ENCODE assay signal across 10 mouse cellular contexts in genomic region chr9:25480676-25481075, GRCm38 (mm10). TPM values are rescaled to one million over a fixed set of nuclear protein-coding genes. Genes with fewer than 3 reads are reported as not detected.
DNase-seq lines count a peak whose midpoint lies in the region; ATAC-seq and TF ChIP-seq lines count a peak whose summit lies in the region.
"Had no signal": no experiment of that assay in that cellular context is flagged by ENCODE, and none has a peak within 500 bp of the region (broad histone marks: within the 10 kb centered on the region; RNA-seq: fewer than 3 reads in every experiment).

No protein-coding gene starts in this region.

- peak overlapping the region; percentile 80; the same call in 1 of the 2 replicates for H3K4me2 ChIP-seq in kidney, embryonic 15.5 days
- H3K4me2 ChIP-seq in embryonic facial prominence, embryonic 11.5 days (ENCODE audit: low read depth, low read length): no peak overlapping the region
- H3K4me2 ChIP-seq in embryonic facial prominence, embryonic 15.5 days (replicated peaks): peak overlapping the region; percentile 88
- peak overlapping the region; percentile 87 for H3K4me2 ChIP-seq in liver, embryonic 14.5 days (ENCODE audit: low read depth)

- 80% methylated on average over 2 of the region's 2 CpGs for whole genome bisulfite sequencing in kidney, embryonic 15.5 days
- WGBS in embryonic facial prominence, embryonic 11.5 days: 51% methylated on average over 2 of the region's 2 CpGs
- 51% methylated on average over 2 of the region's 2 CpGs for WGBS in embryonic facial prominence, embryonic 15.5 days
- 64% methylated on average over 2 of the region's 2 CpGs for WGBS in liver, embryonic 14.5 days (ENCODE audit: insufficient replicate concordance)

- TF ChIP-seq CTCF in liver, embryonic 14.5 days (IDR thresholded peaks at IDR 0.05; ENCODE audit: low read depth): no peak

- no peak overlapping the region for H3K27ac ChIP-seq in kidney, embryonic 15.5 days
- H3K27ac ChIP-seq in embryonic facial prominence, embryonic 11.5 days (replicated peaks; ENCODE audit: low read depth, low read length): peak overlapping the region; percentile 53; the same call in 1 of the 2 replicates
- no peak overlapping the region for H3K27ac ChIP-seq in embryonic facial prominence, embryonic 15.5 days (replicated peaks)
- H3K27ac ChIP-seq in liver, embryonic 14.5 days: no peak overlapping the region
- H3K27ac ChIP-seq: intestine, embryonic 15.5 days had no signal

- H3K4me1 ChIP-seq in kidney, embryonic 15.5 days: peaks cover 29% of the 10 kb centered on the region
- no peaks in the 10 kb centered on the region for H3K4me1 ChIP-seq in embryonic facial prominence, embryonic 11.5 days (ENCODE audit: control insufficient read depth, insufficient read depth, low read length)
- peaks cover 41% of the 10 kb centered on the region for H3K4me1 ChIP-seq in embryonic facial prominence, embryonic 15.5 days
- peaks cover 0 to 5% of the 10 kb centered on the region in 2 experiments; a peak in 1 of 4 replicates for H3K4me1 ChIP-seq in liver, embryonic 14.5 days (replicated peaks; ENCODE audit: control insufficient read depth in 2 of 2, insufficient read depth in 2 of 2, low read length in 1 of 2)

- no peak for DNase-seq in kidney, postnatal 14 days
- DNase-seq in embryonic facial prominence, embryonic 11.5 days (ENCODE audit: low spot score): peak; percentile 33
- DNase-seq in liver, embryonic 14.5 days (ENCODE audit: low read depth in 3 of 3, low spot score in 3 of 3): no peak
- no peak for DNase-seq in thymus, postnatal 36 days
- DNase-seq in thymus, postnatal 0 days (ENCODE audit: low spot score): no peak
- DNase-seq in gastrocnemius, postnatal 25 days: no peak

- H3K9ac ChIP-seq in kidney, embryonic 15.5 days: no peak overlapping the region
- no peak overlapping the region for H3K9ac ChIP-seq in embryonic facial prominence, embryonic 11.5 days (replicated peaks; ENCODE audit: low read length)
- peak overlapping the region; percentile 18; the same call in 1 of the 2 replicates for H3K9ac ChIP-seq in embryonic facial prominence, embryonic 15.5 days
- H3K9ac ChIP-seq in liver, embryonic 14.5 days (replicated peaks): no peak overlapping the region

- ATAC-seq in kidney, embryonic 15.5 days (replicated peaks; ENCODE audit: low FRiP score): no peak
- ATAC-seq in embryonic facial prominence, embryonic 11.5 days (replicated peaks; ENCODE audit: insufficient number of reproducible peaks, low FRiP score, low TSS enrichment, low read depth): no peak
- no peak for ATAC-seq in embryonic facial prominence, embryonic 15.5 days (ENCODE audit: insufficient number of reproducible peaks, low FRiP score, low TSS enrichment, low read depth)
- no peak for ATAC-seq in liver, embryonic 14.5 days (ENCODE audit: insufficient read depth)

- H3K27me3 ChIP-seq in kidney, embryonic 15.5 days: peaks cover 23% of the 10 kb centered on the region; the same call in 1 of the 2 replicates
- H3K27me3 ChIP-seq in embryonic facial prominence, embryonic 11.5 days (ENCODE audit: control insufficient read depth, insufficient read depth, low read length): no peaks in the 10 kb centered on the region
- H3K27me3 ChIP-seq in embryonic facial prominence, embryonic 15.5 days: no peaks in the 10 kb centered on the region
- peaks cover 3% of the 10 kb centered on the region; the same call in 1 of the 2 replicates for H3K27me3 ChIP-seq in liver, embryonic 14.5 days (ENCODE audit: control insufficient read depth, insufficient read depth, low read length)
- H3K27me3 ChIP-seq: intestine, embryonic 15.5 days; limb, embryonic 13.5 days had no signal

- no peaks in the 10 kb centered on the region for H3K36me3 ChIP-seq in kidney, embryonic 15.5 days
- no peaks in the 10 kb centered on the region for H3K36me3 ChIP-seq in embryonic facial prominence, embryonic 11.5 days (replicated peaks; ENCODE audit: control insufficient read depth, insufficient read depth, low read depth, low read length)
- H3K36me3 ChIP-seq in embryonic facial prominence, embryonic 15.5 days: no peaks in the 10 kb centered on the region
- no peaks in the 10 kb centered on the region for H3K36me3 ChIP-seq in liver, embryonic 14.5 days (replicated peaks; ENCODE audit: control insufficient read depth, insufficient read depth, low read depth)
- H3K36me3 ChIP-seq: intestine, embryonic 15.5 days; limb, embryonic 13.5 days had no signal

- TF ChIP-seq EP300 in liver, embryonic 14.5 days (IDR thresholded peaks at IDR 0.05; ENCODE audit: low read depth): no peak

- H3K9me3 ChIP-seq in kidney, embryonic 15.5 days (replicated peaks): no peaks in the 10 kb centered on the region
- no peaks in the 10 kb centered on the region for H3K9me3 ChIP-seq in embryonic facial prominence, embryonic 11.5 days (replicated peaks; ENCODE audit: control insufficient read depth, low read length)
- H3K9me3 ChIP-seq in embryonic facial prominence, embryonic 15.5 days (replicated peaks): no peaks in the 10 kb centered on the region
- H3K9me3 ChIP-seq in liver, embryonic 14.5 days (ENCODE audit: control insufficient read depth, low read length): no peaks in the 10 kb centered on the region
- H3K9me3 ChIP-seq: intestine, embryonic 15.5 days; limb, embryonic 13.5 days had no signal

- no peak overlapping the region for H3K4me3 ChIP-seq in kidney, embryonic 15.5 days (replicated peaks)
- H3K4me3 ChIP-seq in embryonic facial prominence, embryonic 11.5 days (ENCODE audit: low read depth, low read length): no peak overlapping the region
- H3K4me3 ChIP-seq in embryonic facial prominence, embryonic 15.5 days (replicated peaks): no peak overlapping the region; the same call in 1 of the 2 replicates
- H3K4me3 ChIP-seq in liver, embryonic 14.5 days (ENCODE audit: insufficient read depth in 1 of 2, low read depth in 2 of 2, low read length in 2 of 2): no peak overlapping the region

RNA-seq across cellular contexts. Expression of gene Eepd1, which starts 0.7 kb away (rescaled TPM):
- polyA plus RNA-seq in kidney, embryonic 15.5 days (2015; fragmentation: Nextera tagmentation; extraction: Ambion mirVana): 6.2 and 6.4 TPM in 2 replicates
- 15.5 and 16.1 TPM in 2 replicates for polyA plus RNA-seq in embryonic facial prominence, embryonic 11.5 days (2014; fragmentation: Nextera tagmentation; extraction: Ambion mirVana)
- polyA plus RNA-seq in embryonic facial prominence, embryonic 15.5 days (2015; fragmentation: Nextera tagmentation; extraction: Ambion mirVana): 13.5 and 14.1 TPM in 2 replicates
- polyA plus RNA-seq in liver, embryonic 14.5 days (2012; rRNA removed): 1.9 and 2.3 TPM in 2 replicates
- 4.4 and 4.6 TPM in 2 replicates for polyA plus RNA-seq in liver, embryonic 14.5 days (2014; fragmentation: Nextera tagmentation; extraction: Ambion mirVana)
- polyA plus RNA-seq in thymus, postnatal 0 days (2015; fragmentation: Nextera tagmentation; extraction: Ambion mirVana): 4.7 and 4.9 TPM in 2 replicates
- total RNA-seq in gastrocnemius, postnatal 25 days (2021): 10 to 100 TPM; 50.7 to 64.5 TPM
